Comparison of ENCODE assay signal across 8 mouse cellular contexts in the genomic region with DNA sequence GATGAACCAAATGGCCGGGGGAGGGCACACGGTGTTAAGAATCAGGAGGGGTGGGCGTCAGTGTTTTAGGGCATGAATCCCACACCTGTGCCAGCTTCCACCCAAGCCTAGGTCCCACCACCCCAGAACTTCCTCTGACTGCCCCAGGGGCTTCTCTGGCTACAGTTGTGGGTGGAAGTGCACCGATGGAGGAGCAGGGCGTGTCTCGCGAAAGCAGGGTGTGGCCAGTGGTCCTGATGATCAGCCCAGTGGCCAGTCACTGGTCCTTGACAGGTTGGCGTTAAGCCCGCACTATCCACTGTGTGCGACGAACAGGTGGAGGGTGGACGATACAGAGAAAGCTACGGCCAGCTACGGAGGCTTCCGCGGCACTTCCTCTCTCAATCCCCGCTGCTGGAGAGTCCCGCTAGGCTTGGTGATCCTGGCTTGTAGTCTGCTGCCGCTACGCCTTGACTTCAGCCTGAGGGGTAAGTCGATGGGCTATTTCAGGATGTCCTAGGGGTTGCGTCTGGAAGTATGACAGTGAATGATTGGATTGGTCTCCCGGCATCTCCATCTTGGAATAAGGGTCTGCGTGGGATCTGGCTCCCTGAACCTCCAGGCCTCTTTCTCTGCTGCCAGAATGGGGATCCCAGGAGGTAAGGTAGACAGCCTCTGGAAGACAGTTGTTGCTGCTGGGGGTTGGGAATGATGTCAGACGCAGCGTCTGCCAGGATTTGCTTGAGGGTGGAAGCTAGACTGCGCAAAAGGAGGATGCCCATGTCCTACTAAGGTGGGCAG. TPM values are rescaled to one million over a fixed set of nuclear protein-coding genes. Genes with fewer than 3 reads are reported as not detected.
A peak's percentile ranks its signal among the peaks of the same experiment; 100 is the strongest.
DNase-seq lines count a peak whose midpoint lies in the region; ATAC-seq and TF ChIP-seq lines count a peak whose summit lies in the region.

No protein-coding gene starts in this region.

- TF ChIP-seq RAD21 in CH12.LX (IDR thresholded peaks at IDR 0.05; ENCODE audit: low read depth, low read length) = no peak

- WGBS in heart, embryonic 16.5 days = 5% methylated on average over 27 of the region's 27 CpGs
- WGBS in lung, embryonic 16.5 days = 8% methylated on average over 27 of the region's 27 CpGs
- WGBS in olfactory bulb, adult 2 months = 7% methylated on average over 27 of the region's 27 CpGs

- in situ Hi-C loops in CH12.LX (cut with MboI; ENCODE audit: low pct_ligation_motif_present, low pct_unique_long_range_greater_than_20kb, low sequenced_read_pairs) = no loop called here

- peaks cover 4 to 15% of the 10 kb centered on the region in 2 experiments; a peak in 3 of 4 replicates for H3K4me1 ChIP-seq in CH12.LX (ENCODE audit: control insufficient read depth in 1 of 2, insufficient read depth in 2 of 2)
- no peaks in the 10 kb centered on the region for H3K4me1 ChIP-seq in heart, embryonic 16.5 days (ENCODE audit: control insufficient read depth, insufficient read depth, low read length)
- H3K4me1 ChIP-seq in lung, embryonic 16.5 days (replicated peaks; ENCODE audit: control insufficient read depth, insufficient read depth, low read length) = peaks cover 7% of the 10 kb centered on the region; the same call in 1 of the 2 replicates
- peaks cover 13% of the 10 kb centered on the region for H3K4me1 ChIP-seq in olfactory bulb, adult 2 months (ENCODE audit: control insufficient read depth, insufficient read depth, low read length)

- TF ChIP-seq POLR2A in CH12.LX (IDR thresholded peaks at IDR 0.05; ENCODE audit: low read depth, low read length) = peak; percentile 41
- no peak for TF ChIP-seq POLR2A in brain, embryonic 14.5 days (IDR thresholded peaks at IDR 0.05; ENCODE audit: borderline replicate concordance, extremely low read depth, insufficient read depth, insufficient read length, poor library complexity, severe bottlenecking)
- TF ChIP-seq POLR2A in olfactory bulb, adult 2 months (IDR thresholded peaks at IDR 0.05; ENCODE audit: insufficient read depth, low read depth, low read length) = no peak

- peak; percentile 52 for DNase-seq in CH12.LX (ENCODE audit: extremely low read depth)
- peak; percentile 62 for DNase-seq in brain, embryonic 14.5 days (ENCODE audit: low read depth)
- peak; percentile 31 to 38 for DNase-seq in layer of hippocampus, postnatal 25 days (ENCODE audit: extremely low spot score in 1 of 2, low spot score in 1 of 2)
- DNase-seq in thymus, postnatal 36 days = peak; percentile 49 to 53

- H3K36me3 ChIP-seq in CH12.LX (replicated peaks in 1 of 2; ENCODE audit: control insufficient read depth in 1 of 2, insufficient read depth in 1 of 2, low read length in 1 of 2) = peaks cover 23 to 32% of the 10 kb centered on the region in 2 experiments
- H3K36me3 ChIP-seq in heart, embryonic 16.5 days (ENCODE audit: control insufficient read depth, insufficient read depth) = no peaks in the 10 kb centered on the region
- H3K36me3 ChIP-seq in lung, embryonic 16.5 days (ENCODE audit: control insufficient read depth, insufficient read depth, low read length) = no peaks in the 10 kb centered on the region

- peak; percentile 7; the same call in 1 of the 2 replicates for TF ChIP-seq EP300 in CH12.LX (IDR thresholded peaks at IDR 0.05; ENCODE audit: low read length)

- peak; percentile 90 for ATAC-seq in erythroid progenitor cell, adult 5-6 weeks (replicated peaks; ENCODE audit: low FRiP score, poor library complexity, severe bottlenecking)
- peak; percentile 32 for ATAC-seq in heart, embryonic 16.5 days (replicated peaks; ENCODE audit: extremely low read depth, insufficient read depth, low FRiP score)
- peak; percentile 48 for ATAC-seq in lung, embryonic 16.5 days (ENCODE audit: low read depth)

- peak overlapping the region; percentile 89 for H3K27ac ChIP-seq in CH12.LX (ENCODE audit: insufficient read depth, low read depth)
- H3K27ac ChIP-seq in heart, embryonic 16.5 days (ENCODE audit: low read length) = no peak overlapping the region
- no peak overlapping the region for H3K27ac ChIP-seq in lung, embryonic 16.5 days (ENCODE audit: low read length)
- H3K27ac ChIP-seq in olfactory bulb, adult 2 months (ENCODE audit: insufficient read depth, low read depth, low read length) = peak overlapping the region; percentile 23; the same call in 1 of the 2 replicates

- dilution Hi-C loops in CH12.LX (cut with MboI; ENCODE audit: extremely low pct_ligation_motif_present, extremely low pct_unique_long_range_greater_than_20kb, low sequenced_read_pairs) = no loop called here

- peak overlapping the region; percentile 67 for H3K9ac ChIP-seq in CH12.LX (ENCODE audit: insufficient read depth, low read depth)
- peak overlapping the region; percentile 72 for H3K9ac ChIP-seq in heart, embryonic 16.5 days (ENCODE audit: low read length)
- peak overlapping the region; percentile 62 for H3K9ac ChIP-seq in lung, embryonic 16.5 days (ENCODE audit: low read length)

- no peaks in the 10 kb centered on the region for H3K27me3 ChIP-seq in CH12.LX (replicated peaks)
- no peaks in the 10 kb centered on the region for H3K27me3 ChIP-seq in heart, embryonic 16.5 days (ENCODE audit: control insufficient read depth, insufficient read depth, low read length)
- H3K27me3 ChIP-seq in lung, embryonic 16.5 days (ENCODE audit: control insufficient read depth, insufficient read depth, low read depth, low read length) = peaks cover 3% of the 10 kb centered on the region; the same call in 1 of the 2 replicates

- TF ChIP-seq CTCF in CH12.LX (conservative IDR thresholded peaks at IDR 0.05 in 1 of 2, IDR thresholded peaks at IDR 0.05 in 1 of 2; ENCODE audit: low read depth in 2 of 2, low read length in 2 of 2) = no peak
- TF ChIP-seq CTCF in brain, embryonic 14.5 days (IDR thresholded peaks at IDR 0.05; ENCODE audit: borderline replicate concordance, extremely low read depth, insufficient read depth, insufficient read length) = no peak
- 0 out of 2 replicates have a peak, but pooled peaks have one; percentile 1 for TF ChIP-seq CTCF in olfactory bulb, adult 2 months (IDR thresholded peaks at IDR 0.05; ENCODE audit: insufficient read depth, low read depth, low read length)

- peak overlapping the region; percentile 64 to 78 (median 69) for H3K4me3 ChIP-seq in CH12.LX (replicated peaks in 1 of 3; ENCODE audit: low read depth in 2 of 3, low read length in 2 of 3, poor library complexity in 1 of 3)
- peak overlapping the region; percentile 67 for H3K4me3 ChIP-seq in heart, embryonic 16.5 days (ENCODE audit: low read length)
- H3K4me3 ChIP-seq in lung, embryonic 16.5 days (ENCODE audit: low read length) = peak overlapping the region; percentile 57
- H3K4me3 ChIP-seq in olfactory bulb, adult 2 months (ENCODE audit: insufficient read depth, low read depth, low read length) = peak overlapping the region; percentile 66

- H3K4me2 ChIP-seq in CH12.LX (ENCODE audit: insufficient read depth, low read depth, poor library complexity, severe bottlenecking) = peak overlapping the region; percentile 75
- H3K4me2 ChIP-seq in heart, embryonic 16.5 days (ENCODE audit: low read depth, low read length) = peak overlapping the region; percentile 100
- H3K4me2 ChIP-seq in lung, embryonic 16.5 days (ENCODE audit: low read depth, low read length) = peak overlapping the region; percentile 98

- H3K79me2 ChIP-seq in CH12.LX (replicated peaks; ENCODE audit: control insufficient read depth, extremely low read depth, insufficient read depth, poor library complexity, severe bottlenecking) = peaks cover 6% of the 10 kb centered on the region; the same call in 1 of the 2 replicates

- peaks cover 5% of the 10 kb centered on the region for H3K9me3 ChIP-seq in CH12.LX (replicated peaks; ENCODE audit: low read length)
- 0 out of 2 replicates have a peak, but pooled peaks cover 2% of the 10 kb centered on the region for H3K9me3 ChIP-seq in heart, embryonic 16.5 days (replicated peaks; ENCODE audit: control insufficient read depth, low read length)
- H3K9me3 ChIP-seq in lung, embryonic 16.5 days (ENCODE audit: control insufficient read depth, low read length) = peaks cover 3% of the 10 kb centered on the region; the same call in 1 of the 2 replicates

RNA-seq across cellular contexts. Expression of a gene that starts 1.6 kb away (rescaled TPM):
- 58.7 and 59.3 TPM in 2 replicates for total RNA-seq in CH12.LX (2012; rRNA removed)
- 36.0 and 39.2 TPM in 2 replicates for total RNA-seq in CH12.LX (2014; rRNA removed)
- 42.3 and 46.2 TPM in 2 replicates for polyA plus RNA-seq in CH12.LX (2012; ENCODE audit: insufficient read length, low read depth)
- 20.5 and 26.3 TPM in 2 replicates for polyA plus RNA-seq in brain, embryonic 14.5 days (2012; rRNA removed)
- 7.6 and 18.9 TPM in 2 replicates for total RNA-seq in erythroid progenitor cell, adult 5-6 weeks (2015; ENCODE audit: low replicate concordance)
- total RNA-seq in erythroid progenitor cell, adult 5-6 weeks (2017; ENCODE audit: low replicate concordance) = 7.0 and 7.8 TPM in 2 replicates
- 6.1 and 6.8 TPM in 2 replicates for polyA plus RNA-seq in heart, embryonic 16.5 days (2015; fragmentation: Nextera tagmentation; extraction: Ambion mirVana)
- 10 to 100 TPM; 14.3 to 16.0 TPM for total RNA-seq in layer of hippocampus, postnatal 25 days (2021)
- polyA plus RNA-seq in lung, embryonic 16.5 days (2015; fragmentation: Nextera tagmentation; extraction: Ambion mirVana) = 4.8 and 4.9 TPM in 2 replicates
- not detected in 2 replicates for polyA plus RNA-seq in olfactory bulb, adult 2 months (2012; ENCODE audit: insufficient read depth, insufficient read length, low replicate concordance, missing spikeins)

RNA-seq across cellular contexts. Expression of a gene that starts 24.9 kb away (rescaled TPM):
- total RNA-seq in CH12.LX (2012; rRNA removed) (2,030 and 2,098 TPM in 2 replicates), CH12.LX (2014; rRNA removed) (929 and 1,092 TPM in 2 replicates)
- polyA plus RNA-seq in CH12.LX (2012; ENCODE audit: insufficient read length, low read depth) = 1,487 and 1,562 TPM in 2 replicates
- 4,191 and 5,062 TPM in 2 replicates for polyA plus RNA-seq in brain, embryonic 14.5 days (2012; rRNA removed)
- 699 and 746 TPM in 2 replicates for total RNA-seq in erythroid progenitor cell, adult 5-6 weeks (2015; ENCODE audit: low replicate concordance)
- 465 and 536 TPM in 2 replicates for total RNA-seq in erythroid progenitor cell, adult 5-6 weeks (2017; ENCODE audit: low replicate concordance)
- polyA plus RNA-seq in heart, embryonic 16.5 days (2015; fragmentation: Nextera tagmentation; extraction: Ambion mirVana) = 2,482 and 2,483 TPM in 2 replicates
- 1,000 to 10,000 TPM; 1,687 to 1,997 TPM for total RNA-seq in layer of hippocampus, postnatal 25 days (2021)
- 3,082 and 3,189 TPM in 2 replicates for polyA plus RNA-seq in lung, embryonic 16.5 days (2015; fragmentation: Nextera tagmentation; extraction: Ambion mirVana)
- polyA plus RNA-seq in olfactory bulb, adult 2 months (2012; ENCODE audit: insufficient read depth, insufficient read length, low replicate concordance, missing spikeins) = 651 TPM in 1 of 2 replicates, not detected in the other

RNA-seq across cellular contexts. Expression of a gene that starts 36.8 kb away (rescaled TPM):
- total RNA-seq in CH12.LX (2012; rRNA removed) (98.8 and 107 TPM in 2 replicates), CH12.LX (2014; rRNA removed) (24.1 and 24.4 TPM in 2 replicates)
- 24.9 and 33.6 TPM in 2 replicates for polyA plus RNA-seq in CH12.LX (2012; ENCODE audit: insufficient read length, low read depth)
- 112 and 180 TPM in 2 replicates for polyA plus RNA-seq in brain, embryonic 14.5 days (2012; rRNA removed)
- 12.6 and 55.9 TPM in 2 replicates for total RNA-seq in erythroid progenitor cell, adult 5-6 weeks (2015; ENCODE audit: low replicate concordance)
- total RNA-seq in erythroid progenitor cell, adult 5-6 weeks (2017; ENCODE audit: low replicate concordance) = 18.4 and 28.8 TPM in 2 replicates
- 18.0 and 21.4 TPM in 2 replicates for polyA plus RNA-seq in heart, embryonic 16.5 days (2015; fragmentation: Nextera tagmentation; extraction: Ambion mirVana)
- total RNA-seq in layer of hippocampus, postnatal 25 days (2021) = 10 to 100 TPM; 41.1 to 44.8 TPM
- 7.9 and 9.0 TPM in 2 replicates for polyA plus RNA-seq in lung, embryonic 16.5 days (2015; fragmentation: Nextera tagmentation; extraction: Ambion mirVana)
- polyA plus RNA-seq in olfactory bulb, adult 2 months (2012; ENCODE audit: insufficient read depth, insufficient read length, low replicate concordance, missing spikeins) = not detected in 2 replicates

Comparison
In these comparisons a context has a peak if more than half of its experiments do, and no peak if none do; other contexts are left out.
1. H3K27ac ChIP-seq: peak in CH12.LX (single experiment) and olfactory bulb, adult 2 months (single experiment); none in heart, embryonic 16.5 days (single experiment) and lung, embryonic 16.5 days (single experiment).
2. ATAC-seq: peak in every context shown above with its lines; median percentile 90 in erythroid progenitor cell, adult 5-6 weeks; 48 in lung, embryonic 16.5 days; 32 in heart, embryonic 16.5 days.
3. Peak in every context shown above with its lines, with median percentiles within 50 percentile points of each other: DNase-seq, H3K4me2 ChIP-seq, H3K4me3 ChIP-seq and H3K9ac ChIP-seq.